Mouse (Mus musculus) liver, postnatal 0 days (tissue): ENCODE data around the gene Nup107. TPM values are rescaled to one million over a fixed set of nuclear protein-coding genes. Genes with fewer than 3 reads are reported as not detected.
A peak's percentile ranks its signal among the peaks of the same experiment; 100 is the strongest.

Source experiments
- ATAC-seq: fragments of 200-750 bp; cut with Nextera tagmentation; 2 replicates; pipeline ENCODE4 v1.8.0; 2017; ENCODE audit warnings: mild to moderate bottlenecking, moderate library complexity
- DNase-seq: peaks from one replicate; pipeline ENCODE4 v3.0.0-alpha.2; 2016
- H3K27ac ChIP-seq: fragments of 300-500 bp; sonication (generic); 2 replicates; pipeline ENCODE4 v1.5.1; 2014; ENCODE audit warnings: antibody characterized with exemption, moderate library complexity, mild to moderate bottlenecking, low read depth
- H3K27me3 ChIP-seq: fragments of 300-500 bp; sonication (generic); 2 replicates; pipeline ENCODE4 v1.6.1; 2014; ENCODE audit warnings: low read length, control low read depth, mixed read lengths; ENCODE audit not compliant: insufficient read depth
- H3K36me3 ChIP-seq: fragments of 300-500 bp; sonication (generic); replicated peaks from 2 replicates; pipeline ENCODE4 v1.6.1; 2014; ENCODE audit warnings: mild to moderate bottlenecking, control low read depth, low read length, moderate library complexity, mixed read lengths; ENCODE audit not compliant: insufficient read depth
- H3K4me1 ChIP-seq: fragments of 300-500 bp; sonication (generic); 2 replicates; pipeline ENCODE4 v1.6.1; 2014; ENCODE audit warnings: antibody characterized with exemption, mild to moderate bottlenecking, control low read depth; ENCODE audit not compliant: insufficient read depth
- H3K4me2 ChIP-seq: fragments of 300-500 bp; sonication (generic); 2 replicates; pipeline ENCODE4 v1.6.1; 2014; ENCODE audit warnings: low read depth, mild to moderate bottlenecking, low read length, moderate library complexity, mixed read lengths
- H3K4me3 ChIP-seq: fragments of 300-500 bp; sonication (generic); 2 replicates; pipeline ENCODE4 v1.5.1; 2014; ENCODE audit warnings: low read depth, low read length
- H3K9ac ChIP-seq: fragments of 300-500 bp; sonication (generic); replicated peaks from 2 replicates; pipeline ENCODE4 v1.6.1; 2014; ENCODE audit warnings: mild to moderate bottlenecking, moderate library complexity
- H3K9me3 ChIP-seq: fragments of 300-500 bp; sonication (generic); 2 replicates; pipeline ENCODE4 v1.6.1; 2016; ENCODE audit warnings: mild to moderate bottlenecking, control low read depth, low read length, mixed read lengths
- CTCF ChIP-seq: sonication (generic); IDR thresholded peaks from 2 replicates; pipeline ENCODE4 v1.5.1; 2016; ENCODE audit warnings: antibody characterized with exemption, low read depth
- EP300 ChIP-seq: IDR thresholded peaks from 2 replicates; pipeline ENCODE4 v1.6.1; 2016; ENCODE audit warnings: antibody characterized with exemption, low read depth, mild to moderate bottlenecking
- WGBS: fragments of 180-500 bp; shearing (Covaris S2); extraction: QIAGEN DNeasy Blood & Tissue Kit; methylation state at CpG from one replicate; pipeline ENCODE4 v1.1.7; 2014; ENCODE audit not compliant: insufficient replicate concordance; 5-methylcytosine and 5-hydroxymethylcytosine counted together
- polyA plus RNA-seq: library from polyadenylated mRNA; unstranded; fragments of >200 nt; fragmentation: Nextera tagmentation; extraction: Ambion mirVana; gene quantifications from 2 replicates; pipeline ENCODE4 v1.2.1, GENCODE M21; 2015

Nup107 gene
- polyA plus RNA-seq, 1 experiment from 2014 or later: 15.0 TPM

DNA sequence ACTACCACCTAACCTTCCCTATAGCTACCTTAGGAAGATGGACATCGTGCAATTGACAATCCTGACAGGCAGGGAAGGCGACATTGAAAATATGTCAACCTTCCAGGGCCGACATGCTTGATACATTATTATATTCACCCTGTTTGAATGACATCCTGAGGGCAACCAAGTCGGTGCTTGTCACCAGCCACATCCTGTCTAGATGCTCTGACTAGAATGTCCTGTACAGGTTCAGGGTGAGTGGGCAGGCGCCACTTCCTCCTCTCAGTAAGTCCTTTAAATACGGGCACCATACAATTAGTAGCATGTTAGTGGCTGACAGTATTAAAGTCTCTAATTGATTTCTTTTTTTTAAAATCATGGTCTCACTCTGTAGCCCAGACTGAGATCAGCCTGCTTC is 15.6 kb upstream of the Nup107 start:
- H3K4me1 ChIP-seq: no peaks in the 10 kb centered on the region
- H3K27me3 ChIP-seq: no peaks in the 10 kb centered on the region
- DNase-seq: no peak
- H3K4me2 ChIP-seq: no peak overlapping the region
- no peak overlapping the region for H3K27ac ChIP-seq
- WGBS: 44% methylated on average over 6 of the region's 6 CpGs
- TF ChIP-seq EP300 (no peak), CTCF (no peak)
- H3K9me3 ChIP-seq: no peaks in the 10 kb centered on the region
- no peak overlapping the region for H3K4me3 ChIP-seq
- ATAC-seq: no peak
- H3K9ac ChIP-seq: no peak overlapping the region
- H3K36me3 ChIP-seq: peaks cover 7% of the 10 kb centered on the region

DNA sequence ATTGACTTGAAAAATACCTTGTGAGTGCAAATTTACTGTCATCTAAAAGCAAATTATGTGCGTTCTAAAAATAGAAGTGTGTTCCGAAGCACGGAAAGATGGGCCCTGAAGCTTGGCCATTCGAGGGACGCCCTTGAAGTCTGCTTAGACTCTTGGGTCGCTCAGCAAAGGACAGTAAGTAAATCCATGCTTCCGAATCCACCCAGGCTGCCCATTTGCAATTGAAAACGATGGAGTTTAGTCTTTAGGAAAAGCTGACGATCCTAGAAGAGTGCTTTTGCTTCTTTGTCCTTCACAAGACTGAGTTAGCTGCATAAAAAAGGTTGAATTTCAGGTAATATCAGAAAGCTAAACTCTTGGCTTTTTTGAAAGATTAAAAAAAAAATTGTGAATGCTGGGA is 13.4 kb upstream of the Nup107 start:
- ATAC-seq: no peak
- no peak overlapping the region for H3K27ac ChIP-seq
- no peaks in the 10 kb centered on the region for H3K9me3 ChIP-seq
- no peaks in the 10 kb centered on the region for H3K36me3 ChIP-seq
- no peak overlapping the region for H3K4me2 ChIP-seq
- TF ChIP-seq CTCF (no peak), EP300 (no peak)
- no peak overlapping the region for H3K4me3 ChIP-seq
- no peaks in the 10 kb centered on the region for H3K27me3 ChIP-seq
- WGBS: 69% methylated on average over 9 of the region's 9 CpGs
- no peaks in the 10 kb centered on the region for H3K4me1 ChIP-seq
- no peak for DNase-seq
- H3K9ac ChIP-seq: no peak overlapping the region

DNA sequence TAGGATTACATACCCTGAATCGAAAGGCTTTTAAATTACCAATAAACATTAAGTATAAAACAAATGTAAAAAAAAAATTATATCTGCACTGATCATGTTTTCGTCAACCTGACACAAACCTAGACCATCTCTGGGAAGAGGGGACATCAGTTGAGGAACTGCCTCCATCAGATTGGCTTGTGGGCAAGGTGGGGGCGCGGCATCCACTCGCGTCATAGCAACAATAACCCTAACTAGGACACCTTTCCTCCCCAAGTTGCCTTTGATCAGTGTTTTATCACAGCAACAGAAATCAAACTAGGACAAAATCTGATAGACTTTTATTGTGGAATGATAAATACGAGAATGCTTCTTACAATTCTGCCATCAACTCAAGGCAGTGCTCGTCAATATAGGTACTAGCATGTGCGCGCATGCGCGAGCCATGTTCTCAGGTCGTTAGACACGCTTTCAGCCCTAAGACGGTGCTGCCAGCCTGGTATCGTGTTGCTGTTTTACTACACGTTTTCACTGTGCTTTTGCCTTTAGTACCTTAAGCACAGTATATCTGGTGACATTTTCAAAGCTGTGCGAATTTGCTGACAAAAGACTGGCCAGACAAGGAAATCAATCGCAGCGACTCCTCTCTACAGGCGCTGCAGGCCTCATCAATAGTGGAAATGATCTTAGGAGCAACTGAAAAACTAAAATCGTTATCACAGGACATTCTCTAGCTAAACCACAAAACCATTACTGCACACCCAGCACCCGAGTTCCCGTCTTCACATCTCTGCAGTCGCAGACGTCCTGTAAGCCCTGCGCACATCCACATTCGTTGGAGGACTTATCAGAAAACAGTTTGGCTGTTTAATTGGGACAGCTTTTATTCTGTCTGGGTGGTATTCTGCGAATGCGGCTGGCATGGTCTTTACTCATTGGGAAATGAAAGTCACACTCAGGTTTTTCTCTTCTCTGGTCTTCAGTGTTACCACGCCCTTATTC is 11.7 kb upstream of the Nup107 start:
- ATAC-seq (no peak), DNase-seq (no peak)
- H3K9me3 ChIP-seq: no peaks in the 10 kb centered on the region
- no peaks in the 10 kb centered on the region for H3K36me3 ChIP-seq
- H3K4me3 ChIP-seq: no peak overlapping the region
- H3K27me3 ChIP-seq: no peaks in the 10 kb centered on the region
- no peaks in the 10 kb centered on the region for H3K4me1 ChIP-seq
- H3K27ac ChIP-seq: no peak overlapping the region
- no peak overlapping the region for H3K4me2 ChIP-seq
- WGBS: 59% methylated on average over 31 of the region's 31 CpGs
- H3K9ac ChIP-seq: no peak overlapping the region
- TF ChIP-seq CTCF: no peak
- TF ChIP-seq EP300: no peak

DNA sequence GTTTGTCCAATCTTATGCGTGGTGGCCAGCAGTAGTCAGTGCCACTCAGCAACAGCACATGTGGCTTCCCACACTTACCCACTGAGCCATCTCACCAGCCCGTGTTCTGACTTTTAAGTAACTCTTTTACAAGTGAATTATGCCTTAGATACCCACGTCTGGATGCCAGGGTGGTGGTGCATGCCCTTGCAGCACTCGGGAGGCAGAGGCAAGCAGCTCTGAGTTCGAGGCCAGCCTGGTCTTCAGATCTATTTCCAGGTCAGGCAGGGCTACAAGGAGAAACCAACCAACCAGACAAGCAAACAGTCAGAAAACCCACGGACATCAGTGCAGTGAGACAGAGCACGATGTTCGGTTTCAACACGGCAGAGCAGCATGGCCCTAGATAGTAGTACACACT is 9.4 kb upstream of the Nup107 start:
- Histone ChIP-seq H3K9me3 (no peaks in the 10 kb centered on the region), H3K4me1 (no peaks in the 10 kb centered on the region), H3K9ac (no peak overlapping the region), H3K4me3 (no peak overlapping the region), H3K27me3 (no peaks in the 10 kb centered on the region), H3K4me2 (no peak overlapping the region), H3K27ac (no peak overlapping the region), H3K36me3 (no peaks in the 10 kb centered on the region)
- 85% methylated on average over 9 of the region's 9 CpGs for WGBS
- DNase-seq (no peak), ATAC-seq (no peak)
- no peak for TF ChIP-seq EP300
- TF ChIP-seq CTCF: no peak

DNA sequence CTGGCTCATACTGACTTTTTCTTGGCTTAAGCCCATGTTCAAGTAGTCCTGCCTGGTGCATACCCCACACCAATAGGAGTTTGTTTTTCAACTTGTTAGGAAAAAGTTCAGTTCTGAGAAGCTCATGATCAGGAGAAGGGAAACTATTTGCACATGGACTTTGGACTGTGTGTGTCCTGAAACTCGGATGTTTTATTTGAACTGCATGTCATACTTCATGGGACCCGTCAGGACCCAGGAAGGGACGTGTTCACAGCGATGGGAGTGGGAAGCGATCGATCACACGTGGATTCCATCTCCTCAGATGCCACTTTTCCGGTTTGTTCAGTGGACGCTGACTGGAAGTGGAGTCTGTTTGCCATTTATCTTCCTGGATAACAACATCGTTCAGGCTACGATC is 7.3 kb upstream of the Nup107 start:
- Histone ChIP-seq H3K4me2 (no peak overlapping the region), H3K36me3 (no peaks in the 10 kb centered on the region), H3K4me3 (no peak overlapping the region), H3K4me1 (no peaks in the 10 kb centered on the region), H3K9ac (no peak overlapping the region), H3K27me3 (no peaks in the 10 kb centered on the region), H3K9me3 (no peaks in the 10 kb centered on the region), H3K27ac (no peak overlapping the region)
- DNase-seq (no peak), ATAC-seq (peak; percentile 62; the same call in 1 of the 2 replicates)
- WGBS: 77% methylated on average over 11 of the region's 11 CpGs
- TF ChIP-seq CTCF (no peak), EP300 (no peak)

DNA sequence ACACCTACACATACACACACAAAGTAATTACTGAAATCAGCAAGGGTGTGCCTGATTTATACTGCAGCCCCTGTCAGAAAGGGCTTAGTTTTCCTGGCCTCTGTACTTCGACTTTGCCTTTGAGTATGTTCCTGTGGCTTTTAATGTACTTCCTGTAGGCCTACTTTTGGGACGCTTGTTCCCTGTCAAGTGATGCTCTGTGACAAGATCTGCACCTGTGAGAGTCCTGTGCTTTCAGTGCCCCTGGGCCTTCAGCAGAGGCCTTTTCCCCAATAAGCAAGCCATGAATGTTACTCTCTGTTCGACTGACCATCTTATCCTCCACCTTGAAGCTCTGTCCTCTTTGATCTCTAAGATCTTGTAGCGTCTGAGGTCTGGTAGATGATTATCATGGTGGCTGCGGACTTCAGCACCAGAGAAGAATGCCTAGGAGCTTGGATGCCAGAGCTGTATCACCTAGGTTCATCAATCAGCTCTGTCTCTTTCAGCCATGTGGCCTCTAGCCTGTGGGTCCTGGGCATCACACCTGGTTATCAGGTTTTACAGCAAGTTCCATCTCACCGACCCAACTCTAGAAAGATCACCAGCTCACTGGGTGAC is 6.0 kb upstream of the Nup107 start:
- H3K36me3 ChIP-seq: no peaks in the 10 kb centered on the region
- no peak overlapping the region for H3K27ac ChIP-seq
- TF ChIP-seq CTCF (no peak), EP300 (no peak)
- H3K4me1 ChIP-seq: peaks cover 2% of the 10 kb centered on the region; the same call in 1 of the 2 replicates
- ATAC-seq (no peak), DNase-seq (no peak)
- H3K9ac ChIP-seq: no peak overlapping the region
- WGBS: 63% methylated on average over 6 of the region's 6 CpGs
- H3K27me3 ChIP-seq: no peaks in the 10 kb centered on the region
- H3K4me3 ChIP-seq: no peak overlapping the region
- H3K9me3 ChIP-seq: no peaks in the 10 kb centered on the region
- H3K4me2 ChIP-seq: no peak overlapping the region
